In the genomic region with DNA sequence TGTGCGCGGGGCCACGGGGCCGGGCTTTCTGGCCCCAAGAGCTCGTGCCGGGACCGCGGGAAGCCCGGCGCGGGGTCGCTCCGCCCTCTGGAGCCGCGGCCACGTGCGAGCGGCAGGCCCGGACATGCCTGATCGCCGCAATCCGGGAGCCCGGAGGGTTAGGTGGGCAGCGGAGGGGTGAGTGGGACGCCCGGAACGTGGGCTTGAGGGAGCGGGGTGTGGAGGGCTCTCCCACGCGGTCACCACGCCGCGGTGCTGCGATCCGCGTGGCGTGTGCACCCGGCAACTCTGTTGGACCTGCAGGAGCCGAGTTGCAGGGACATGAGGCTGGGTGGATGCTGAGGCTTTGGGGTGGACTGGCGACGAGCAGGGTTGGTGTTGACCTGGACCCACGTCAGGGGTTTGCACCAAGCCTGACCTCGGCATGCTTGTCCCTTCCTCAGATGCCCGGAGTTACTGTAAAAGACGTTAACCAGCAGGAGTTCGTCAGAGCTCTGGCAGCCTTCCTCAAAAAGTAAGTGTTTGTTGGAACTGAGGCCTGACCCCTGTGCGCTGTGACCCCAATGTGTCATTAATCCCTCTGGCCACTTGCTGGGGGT, we compare ENCODE assay signal across 8 mouse cellular contexts. TPM values are rescaled to one million over a fixed set of nuclear protein-coding genes. Genes with fewer than 3 reads are reported as not detected.
A peak's percentile ranks its signal among the peaks of the same experiment; 100 is the strongest.
DNase-seq lines count a peak whose midpoint lies in the region; ATAC-seq and TF ChIP-seq lines count a peak whose summit lies in the region.

No protein-coding gene starts in this region.

- peak overlapping the region; percentile 72 for H3K27ac ChIP-seq in liver, adult 2 months (replicated peaks; ENCODE audit: insufficient read depth, low read depth, low read length)
- H3K27ac ChIP-seq in embryonic facial prominence, embryonic 11.5 days (replicated peaks; ENCODE audit: low read depth, low read length), result peak overlapping the region; percentile 86
- H3K27ac ChIP-seq in intestine, embryonic 15.5 days, result peak overlapping the region; percentile 91

- DNase-seq in liver, adult 2 months (ENCODE audit: extremely low read depth, low read depth, low spot score), result peak; percentile 30
- DNase-seq in liver, result no peak
- no peak for DNase-seq in embryonic facial prominence, embryonic 11.5 days (ENCODE audit: low spot score)
- DNase-seq in lung, postnatal 10 days, result peak; percentile 59
- DNase-seq in left cerebral cortex, postnatal 4 days, result no peak
- no peak for DNase-seq in layer of hippocampus, adult 8-10 months (ENCODE audit: low spot score in 2 of 2)
- no peak for DNase-seq in frontal cortex, postnatal 10 days (ENCODE audit: low spot score in 2 of 2)

- peaks cover 13% of the 10 kb centered on the region for H3K4me1 ChIP-seq in liver, adult 2 months (ENCODE audit: control insufficient read depth, insufficient read depth, low read length)
- H3K4me1 ChIP-seq in embryonic facial prominence, embryonic 11.5 days (ENCODE audit: control insufficient read depth, insufficient read depth, low read length), result peaks cover 7% of the 10 kb centered on the region; the same call in 1 of the 2 replicates
- peaks cover 19% of the 10 kb centered on the region for H3K4me1 ChIP-seq in intestine, embryonic 15.5 days (replicated peaks)

- H3K36me3 ChIP-seq in liver, adult 2 months (ENCODE audit: control insufficient read depth, insufficient read depth, low read length), result peaks cover 28% of the 10 kb centered on the region
- peaks cover 25% of the 10 kb centered on the region for H3K36me3 ChIP-seq in embryonic facial prominence, embryonic 11.5 days (replicated peaks; ENCODE audit: control insufficient read depth, insufficient read depth, low read depth, low read length)
- H3K36me3 ChIP-seq in intestine, embryonic 15.5 days, result peaks cover 24% of the 10 kb centered on the region

- no peak for TF ChIP-seq POLR2A in liver, adult 2 months (IDR thresholded peaks at IDR 0.05; ENCODE audit: extremely low read depth, insufficient read depth, low read length)

- peak; percentile 6 for ATAC-seq in embryonic facial prominence, embryonic 11.5 days (replicated peaks; ENCODE audit: insufficient number of reproducible peaks, low FRiP score, low TSS enrichment, low read depth)
- ATAC-seq in intestine, embryonic 15.5 days, result peak; percentile 1; the same call in 1 of the 2 replicates

- intact Hi-C loops in left cerebral cortex, postnatal 4 days (cut with DNase I), result no loop called here

- H3K79me2 ChIP-seq in liver, adult 2 months (ENCODE audit: control insufficient read depth, insufficient read depth, low read length), result peaks cover 9% of the 10 kb centered on the region; the same call in 1 of the 2 replicates

- peak overlapping the region; percentile 72 for H3K4me3 ChIP-seq in liver, adult 2 months (ENCODE audit: insufficient read depth, low read depth, low read length)
- H3K4me3 ChIP-seq in embryonic facial prominence, embryonic 11.5 days (ENCODE audit: low read depth, low read length), result peak overlapping the region; percentile 100
- H3K4me3 ChIP-seq in intestine, embryonic 15.5 days (replicated peaks), result peak overlapping the region; percentile 99

- no peak for TF ChIP-seq CTCF in liver, adult 2 months (IDR thresholded peaks at IDR 0.05; ENCODE audit: low read depth, low read length)

- peak overlapping the region; percentile 91 for H3K9ac ChIP-seq in liver, adult 2 months (ENCODE audit: low read depth, low read length)
- H3K9ac ChIP-seq in embryonic facial prominence, embryonic 11.5 days (replicated peaks; ENCODE audit: low read length), result peak overlapping the region; percentile 100
- peak overlapping the region; percentile 100 for H3K9ac ChIP-seq in intestine, embryonic 15.5 days

- peak overlapping the region; percentile 76 for H3K4me2 ChIP-seq in embryonic facial prominence, embryonic 11.5 days (ENCODE audit: low read depth, low read length)
- peak overlapping the region; percentile 80 for H3K4me2 ChIP-seq in intestine, embryonic 15.5 days (replicated peaks)

- under 1% methylated on average over 47 of the region's 47 CpGs for WGBS in liver, adult 2 months
- under 1% methylated on average over 44 of the region's 47 CpGs for WGBS in embryonic facial prominence, embryonic 11.5 days
- WGBS in intestine, embryonic 15.5 days, result under 1% methylated on average over 47 of the region's 47 CpGs

- H3K9me3 ChIP-seq in embryonic facial prominence, embryonic 11.5 days (replicated peaks; ENCODE audit: control insufficient read depth, low read length), result no peaks in the 10 kb centered on the region
- no peaks in the 10 kb centered on the region for H3K9me3 ChIP-seq in intestine, embryonic 15.5 days

- no peaks in the 10 kb centered on the region for H3K27me3 ChIP-seq in liver, adult 2 months (ENCODE audit: control insufficient read depth, insufficient read depth, low read length)
- no peaks in the 10 kb centered on the region for H3K27me3 ChIP-seq in embryonic facial prominence, embryonic 11.5 days (ENCODE audit: control insufficient read depth, insufficient read depth, low read length)
- H3K27me3 ChIP-seq in intestine, embryonic 15.5 days (replicated peaks), result no peaks in the 10 kb centered on the region

RNA-seq across cellular contexts. Expression of a gene that starts 0.6 kb away (rescaled TPM):
- 205 and 255 TPM in 2 replicates for total RNA-seq in liver, adult 2 months (2014; rRNA removed)
- polyA plus RNA-seq in liver, adult 2 months (2012; rRNA removed), result 191 and 262 TPM in 2 replicates
- 2,121 and 2,269 TPM in 2 replicates for polyA plus RNA-seq in embryonic facial prominence, embryonic 11.5 days (2014; fragmentation: Nextera tagmentation; extraction: Ambion mirVana)
- 2,486 and 2,546 TPM in 2 replicates for polyA plus RNA-seq in intestine, embryonic 15.5 days (2015; fragmentation: Nextera tagmentation; extraction: Ambion mirVana)
- total RNA-seq in left cerebral cortex, postnatal 4 days (2021), result 1,000 to 10,000 TPM in 1 of 2 experiments, 100 to 1,000 TPM in 1; 915 to 1,028 TPM
- 100 to 1,000 TPM; 518 to 648 (median 579) TPM for total RNA-seq in layer of hippocampus, adult 8-10 months (2022)

RNA-seq across cellular contexts. Expression of a gene that starts 12.4 kb away (rescaled TPM):
- total RNA-seq in liver, adult 2 months (2014; rRNA removed), result 0.18 and 0.60 TPM in 2 replicates
- 2.0 and 5.7 TPM in 2 replicates for polyA plus RNA-seq in liver, adult 2 months (2012; rRNA removed)
- 0.20 and 0.28 TPM in 2 replicates for polyA plus RNA-seq in embryonic facial prominence, embryonic 11.5 days (2014; fragmentation: Nextera tagmentation; extraction: Ambion mirVana)
- polyA plus RNA-seq in intestine, embryonic 15.5 days (2015; fragmentation: Nextera tagmentation; extraction: Ambion mirVana), result 0.19 and 0.29 TPM in 2 replicates
- under 1 TPM; 0.24 to 0.52 TPM for total RNA-seq in left cerebral cortex, postnatal 4 days (2021)
- total RNA-seq in layer of hippocampus, adult 8-10 months (2022), result under 1 TPM in 2 of 4 experiments, not detected in 2; 0.30 to 0.58 TPM

RNA-seq across cellular contexts. Expression of a gene that starts 14.9 kb away (rescaled TPM):
- not detected in 2 replicates for total RNA-seq in liver, adult 2 months (2014; rRNA removed)
- polyA plus RNA-seq in liver, adult 2 months (2012; rRNA removed), result not detected in 2 replicates
- polyA plus RNA-seq in embryonic facial prominence, embryonic 11.5 days (2014; fragmentation: Nextera tagmentation; extraction: Ambion mirVana), result not detected in 2 replicates
- polyA plus RNA-seq in intestine, embryonic 15.5 days (2015; fragmentation: Nextera tagmentation; extraction: Ambion mirVana), result not detected in 2 replicates
- not detected for total RNA-seq in left cerebral cortex, postnatal 4 days (2021)
- not detected for total RNA-seq in layer of hippocampus, adult 8-10 months (2022)

RNA-seq across cellular contexts. Expression of a gene that starts 15.1 kb away (rescaled TPM):
- not detected in 2 replicates for total RNA-seq in liver, adult 2 months (2014; rRNA removed)
- polyA plus RNA-seq in liver, adult 2 months (2012; rRNA removed), result not detected in 2 replicates
- polyA plus RNA-seq in embryonic facial prominence, embryonic 11.5 days (2014; fragmentation: Nextera tagmentation; extraction: Ambion mirVana), result not detected in 2 replicates
- not detected in 2 replicates for polyA plus RNA-seq in intestine, embryonic 15.5 days (2015; fragmentation: Nextera tagmentation; extraction: Ambion mirVana)
- not detected for total RNA-seq in left cerebral cortex, postnatal 4 days (2021)
- total RNA-seq in layer of hippocampus, adult 8-10 months (2022), result not detected

RNA-seq across cellular contexts. Expression of a gene that starts 17.9 kb away (rescaled TPM):
- 8.5 and 15.5 TPM in 2 replicates for total RNA-seq in liver, adult 2 months (2014; rRNA removed)
- 46.6 and 62.9 TPM in 2 replicates for polyA plus RNA-seq in liver, adult 2 months (2012; rRNA removed)
- polyA plus RNA-seq in embryonic facial prominence, embryonic 11.5 days (2014; fragmentation: Nextera tagmentation; extraction: Ambion mirVana), result 43.0 and 47.1 TPM in 2 replicates
- polyA plus RNA-seq in intestine, embryonic 15.5 days (2015; fragmentation: Nextera tagmentation; extraction: Ambion mirVana), result 76.5 and 77.7 TPM in 2 replicates
- total RNA-seq in left cerebral cortex, postnatal 4 days (2021), result 100 to 1,000 TPM; 143 to 147 TPM
- total RNA-seq in layer of hippocampus, adult 8-10 months (2022), result 100 to 1,000 TPM in 1 of 4 experiments, 10 to 100 TPM in 3; 94.8 to 111 (median 99.3) TPM

Comparison
In these comparisons a context has a peak if more than half of its experiments do, and no peak if none do; other contexts are left out.
1. DNase-seq: peak in liver, adult 2 months (single experiment) and lung, postnatal 10 days (single experiment); none in liver (single experiment), embryonic facial prominence, embryonic 11.5 days (single experiment), left cerebral cortex, postnatal 4 days (single experiment), layer of hippocampus, adult 8-10 months (0 of 2) and frontal cortex, postnatal 10 days (0 of 2).
2. Peak in every context shown above with its lines, with median percentiles within 50 percentile points of each other: H3K27ac ChIP-seq, H3K4me3 ChIP-seq and H3K9ac ChIP-seq.